Mouse (Mus musculus): ENCODE results near the gene 2210408I21Rik. TPM values are rescaled to one million over a fixed set of nuclear protein-coding genes. Genes with fewer than 3 reads are reported as not detected.

Gene 2210408I21Rik
- total and polyA plus RNA-seq, 3 experiments: 1.6 to 4.0 TPM; not detected in 1

GRCm38 (mm10) chr13:77128240-77128639 is 7.1 kb upstream of the 2210408I21Rik start:
- Histone ChIP-seq H3K4me1 (ENCODE audit: control insufficient read depth in 1 of 2, insufficient read depth in 2 of 2, low read length in 2 of 2) (peaks cover 0 to 25% of the 10 kb centered on the region in 2 experiments; a peak in 3 of 4 replicates), H3K9ac (ENCODE audit: control insufficient read depth, low read depth, low read length, poor library complexity, severe bottlenecking) (no peak overlapping the region), H3K27me3 (ENCODE audit: control insufficient read depth in 1 of 2, insufficient read depth in 2 of 2, low read length in 2 of 2) (no peaks in the 10 kb centered on the region), H3K9me3 (replicated peaks; ENCODE audit: insufficient read depth, low read length) (no peaks in the 10 kb centered on the region), H3K79me2 (ENCODE audit: control insufficient read depth, insufficient read depth, low read length, poor library complexity) (peaks cover 12% of the 10 kb centered on the region), H3K27ac (ENCODE audit: control insufficient read depth, low read depth, low read length) (no peak overlapping the region), H3K36me3 (ENCODE audit: control insufficient read depth in 1 of 2, insufficient read depth in 2 of 2, low read length in 2 of 2) (peaks cover 3 to 12% of the 10 kb centered on the region in 2 experiments; a peak in 3 of 4 replicates), H3K4me3 (ENCODE audit: control insufficient read depth in 1 of 2, insufficient read depth in 1 of 2, low read depth in 2 of 2, low read length in 2 of 2) (no peak overlapping the region)
- DNase-seq (ENCODE audit: low read depth, low spot score): peak; percentile 32
- no peak for TF ChIP-seq GABPA (IDR thresholded peaks at IDR 0.05; ENCODE audit: low read depth, low read length)
- peak; percentile 53; the same call in 1 of the 2 replicates for TF ChIP-seq USF1 (IDR thresholded peaks at IDR 0.05; ENCODE audit: low read depth, low read length)
- TF ChIP-seq EP300 (IDR thresholded peaks at IDR 0.05; ENCODE audit: low read depth in 1 of 2, low read length in 2 of 2): no peak

DNA sequence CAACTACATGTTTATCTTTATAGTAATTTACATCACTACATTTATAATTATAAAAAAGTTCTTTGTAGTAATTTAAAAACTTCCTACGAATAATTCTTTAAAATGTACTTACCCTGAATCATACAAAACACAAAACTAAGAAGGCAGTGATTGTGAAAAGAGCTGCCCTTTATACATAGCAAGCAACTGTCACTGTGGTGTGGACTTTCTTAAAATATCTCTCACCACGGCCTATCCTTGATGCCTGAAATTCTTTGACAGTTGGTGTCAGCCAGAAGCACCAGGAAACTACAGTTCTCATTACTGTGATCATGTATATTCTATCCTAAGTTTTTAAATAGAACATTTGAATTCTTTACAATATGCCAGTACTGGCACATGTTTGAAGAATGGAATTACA is 4.2 kb upstream of the 2210408I21Rik start:
- Histone ChIP-seq H3K4me1 (ENCODE audit: control insufficient read depth in 1 of 2, insufficient read depth in 2 of 2, low read length in 2 of 2) (peaks cover under 1 to 25% of the 10 kb centered on the region in 2 experiments), H3K27ac (ENCODE audit: control insufficient read depth, low read depth, low read length) (no peak overlapping the region), H3K9ac (ENCODE audit: control insufficient read depth, low read depth, low read length, poor library complexity, severe bottlenecking) (no peak overlapping the region), H3K79me2 (ENCODE audit: control insufficient read depth, insufficient read depth, low read length, poor library complexity) (peaks cover 21% of the 10 kb centered on the region), H3K27me3 (ENCODE audit: control insufficient read depth in 1 of 2, insufficient read depth in 2 of 2, low read length in 2 of 2) (no peaks in the 10 kb centered on the region), H3K4me3 (ENCODE audit: control insufficient read depth in 1 of 2, insufficient read depth in 1 of 2, low read depth in 2 of 2, low read length in 2 of 2) (no peak overlapping the region), H3K9me3 (replicated peaks; ENCODE audit: insufficient read depth, low read length) (no peaks in the 10 kb centered on the region), H3K36me3 (ENCODE audit: control insufficient read depth in 1 of 2, insufficient read depth in 2 of 2, low read length in 2 of 2) (peaks cover 0 to 14% of the 10 kb centered on the region in 2 experiments; a peak in 3 of 4 replicates)
- TF ChIP-seq TCF12 (IDR thresholded peaks at IDR 0.05; ENCODE audit: low read depth, low read length): no peak
- TF ChIP-seq USF1 (IDR thresholded peaks at IDR 0.05; ENCODE audit: low read depth, low read length): no peak
- TF ChIP-seq MYB (IDR thresholded peaks at IDR 0.05; ENCODE audit: low read depth, low read length): no peak
- no peak for TF ChIP-seq BHLHE40 (IDR thresholded peaks at IDR 0.05; ENCODE audit: borderline replicate concordance, low read depth, low read length)
- TF ChIP-seq E2F4 (IDR thresholded peaks at IDR 0.05; ENCODE audit: borderline replicate concordance, low read depth, low read length): no peak
- TF ChIP-seq RCOR1 (IDR thresholded peaks at IDR 0.05; ENCODE audit: low read depth, low read length): no peak
- no peak for TF ChIP-seq NRF1 (IDR thresholded peaks at IDR 0.05; ENCODE audit: insufficient read depth, low read depth, low read length, poor library complexity, severe bottlenecking)
- no peak for TF ChIP-seq MEF2A (IDR thresholded peaks at IDR 0.05; ENCODE audit: extremely low read depth, insufficient replicate concordance, low read depth, low read length, poor library complexity, severe bottlenecking)
- TF ChIP-seq CTCF (IDR thresholded peaks at IDR 0.05 in 2 of 3, conservative IDR thresholded peaks at IDR 0.05 in 1 of 3; ENCODE audit: control insufficient read depth in 1 of 3, insufficient read depth in 1 of 3, low read depth in 2 of 3, low read length in 3 of 3, poor library complexity in 1 of 3, severe bottlenecking in 1 of 3): no peak
- TF ChIP-seq TAL1 (IDR thresholded peaks at IDR 0.05; ENCODE audit: low read length): no peak
- no peak for TF ChIP-seq TBP (IDR thresholded peaks at IDR 0.05; ENCODE audit: low read depth, low read length)
- TF ChIP-seq POLR2AphosphoS2 (IDR thresholded peaks at IDR 0.05; ENCODE audit: low read length): no peak
- no peak for TF ChIP-seq NELFE (IDR thresholded peaks at IDR 0.05; ENCODE audit: low read depth, low read length)
- no peak for TF ChIP-seq MAZ (IDR thresholded peaks at IDR 0.05; ENCODE audit: low read depth, low read length)
- DNase-seq (ENCODE audit: low read depth, low spot score): no peak

Data from MEL (cell line).